Mouse (Mus musculus) forebrain, postnatal 0 days (tissue): Measurements from ENCODE around the gene Lix1l. TPM values are rescaled to one million over a fixed set of nuclear protein-coding genes. Genes with fewer than 3 reads are reported as not detected.

ENCODE experiments used
- ATAC-seq: fragments of 200-750 bp; cut with Nextera tagmentation; 2 replicates; pipeline ENCODE4 v1.8.0; 2017; ENCODE audit warnings: mild to moderate bottlenecking, moderate library complexity
- DNase-seq: peaks from one replicate; pipeline ENCODE4 v3.0.0-alpha.2; 2015
- H3K27ac ChIP-seq: fragments of 300-500 bp; sonication (generic); 2 replicates; pipeline ENCODE4 v1.5.1; 2014; ENCODE audit warnings: low read depth, mild to moderate bottlenecking, antibody characterized with exemption, low read length, moderate library complexity, mixed read lengths
- H3K27me3 ChIP-seq: fragments of 300-500 bp; sonication (generic); 2 replicates; pipeline ENCODE4 v1.6.1; 2014; ENCODE audit warnings: mild to moderate bottlenecking, low read length, mixed read lengths; ENCODE audit not compliant: insufficient read depth
- H3K36me3 ChIP-seq: fragments of 300-500 bp; sonication (generic); 2 replicates; pipeline ENCODE4 v1.6.1; 2014; ENCODE audit warnings: mild to moderate bottlenecking, moderate library complexity; ENCODE audit not compliant: insufficient read depth
- H3K4me1 ChIP-seq: fragments of 300-500 bp; sonication (generic); 2 replicates; pipeline ENCODE4 v1.6.1; 2014; ENCODE audit warnings: antibody characterized with exemption; ENCODE audit not compliant: insufficient read depth
- H3K4me2 ChIP-seq: fragments of 300-500 bp; sonication (generic); 2 replicates; pipeline ENCODE4 v1.6.1; 2014; ENCODE audit warnings: low read depth, mild to moderate bottlenecking, moderate library complexity
- H3K4me3 ChIP-seq: fragments of 300-500 bp; sonication (generic); 2 replicates; pipeline ENCODE4 v1.5.1; 2014; ENCODE audit warnings: low read depth, low read length, mixed read lengths
- H3K9ac ChIP-seq: fragments of 300-500 bp; sonication (generic); 2 replicates; pipeline ENCODE4 v1.6.1; 2014; ENCODE audit warnings: mild to moderate bottlenecking
- H3K9me3 ChIP-seq: fragments of 300-500 bp; sonication (generic); 2 replicates; pipeline ENCODE4 v1.6.1; 2016; ENCODE audit warnings: low read length
- CTCF ChIP-seq: sonication (generic); IDR thresholded peaks from 2 replicates; pipeline ENCODE4 v1.5.1; 2016; ENCODE audit warnings: antibody characterized with exemption, control low read depth, low read depth
- whole genome bisulfite sequencing: fragments of 180-500 bp; shearing (Covaris S2); extraction: QIAGEN DNeasy Blood & Tissue Kit; methylation state at CpG from one replicate; pipeline ENCODE4 v1.1.7; 2014; 5-methylcytosine and 5-hydroxymethylcytosine counted together
- polyA plus RNA-seq: library from polyadenylated mRNA; unstranded; fragments of >200 nt; fragmentation: Nextera tagmentation; extraction: Ambion mirVana; gene quantifications from 2 replicates; pipeline ENCODE4 v1.2.1, GENCODE M21; 2015
- total RNA-seq: library from RNA; depleted of rRNA; stranded (reverse); fragments of >200 nt; gene quantifications from 2 replicates; pipeline ENCODE4 v1.2.3, GENCODE M21; 2014; rRNA removed

Gene Lix1l
- total RNA-seq: 53.5 and 59.9 TPM in 2 replicates
- 3.5 and 3.7 TPM in 2 replicates for polyA plus RNA-seq

DNA sequence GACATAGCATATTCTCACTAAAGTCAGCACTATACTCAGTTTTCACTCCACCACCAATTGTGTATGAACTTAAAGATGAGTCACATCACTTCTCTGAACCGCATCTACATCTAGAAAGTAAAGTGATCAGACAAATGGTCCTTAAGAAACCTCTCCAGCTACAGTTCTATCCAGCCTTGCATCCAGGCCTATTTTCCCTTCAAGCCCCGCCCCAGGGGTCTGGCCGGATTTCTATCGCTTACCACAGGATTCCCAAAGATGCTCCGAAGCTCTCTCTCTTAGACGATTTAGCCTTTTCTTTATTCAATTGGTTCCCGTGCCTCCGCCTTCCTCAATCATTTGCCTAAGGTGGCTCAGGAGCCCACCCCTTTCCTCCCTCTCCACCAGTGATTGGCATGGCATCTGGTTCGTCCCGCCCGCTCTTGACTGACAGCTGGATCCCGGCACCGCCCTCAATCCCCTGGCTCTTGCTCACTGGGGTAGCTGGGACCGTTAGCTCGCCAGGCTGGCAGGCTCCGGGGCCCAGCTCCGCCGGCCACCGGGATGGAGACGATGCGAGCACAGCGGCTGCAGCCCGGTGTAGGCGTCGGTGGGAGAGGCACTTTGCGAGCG lies at the start of gene Lix1l:
Lix1l (plus strand) TSS at position 511 of the 612 bp plus-strand sequence.
- peak; percentile 95 for DNase-seq
- Histone ChIP-seq H3K27me3 (no peaks in the 10 kb centered on the region), H3K4me3 (peak within 1 kb of the TSS; percentile 81), H3K4me2 (peak within 1 kb of the TSS; percentile 70), H3K4me1 (peaks cover 31% of the 10 kb centered on the region), H3K9me3 (no peaks in the 10 kb centered on the region), H3K9ac (peak within 1 kb of the TSS; percentile 81), H3K36me3 (peaks cover 3% of the 10 kb centered on the region; the same call in 1 of the 2 replicates), H3K27ac (peak within 1 kb of the TSS; percentile 92)
- under 1% methylated on average over 27 of the region's 27 CpGs for WGBS
- ATAC-seq: peak; percentile 92
- no peak for TF ChIP-seq CTCF

DNA sequence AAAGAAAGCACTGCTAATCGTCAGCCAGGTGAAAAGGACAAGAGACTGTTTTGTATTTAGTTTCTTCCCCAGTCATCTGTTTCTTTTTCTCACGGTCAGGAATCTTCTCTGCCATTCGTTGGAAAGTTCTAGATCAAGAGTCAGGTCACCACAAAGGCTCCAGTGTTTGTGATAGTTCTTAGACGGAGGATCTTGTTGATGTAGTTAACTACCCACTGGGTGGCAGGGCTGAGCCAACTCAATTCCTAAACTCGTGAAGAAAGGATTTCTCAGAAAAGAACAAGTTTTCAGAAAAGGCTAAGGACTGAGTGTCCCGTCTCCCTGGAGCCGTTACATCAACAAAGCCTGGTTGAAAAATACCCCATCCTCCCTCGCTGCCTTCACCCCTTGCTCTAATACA lies 49.7 kb upstream of the Lix1l start:
- DNase-seq: peak; percentile 74
- Histone ChIP-seq H3K9me3 (no peaks in the 10 kb centered on the region), H3K27ac (no peak overlapping the region; the same call in 1 of the 2 replicates), H3K9ac (no peak overlapping the region), H3K27me3 (no peaks in the 10 kb centered on the region), H3K36me3 (no peaks in the 10 kb centered on the region), H3K4me3 (no peak overlapping the region), H3K4me1 (peaks cover under 1% of the 10 kb centered on the region; the same call in 1 of the 2 replicates), H3K4me2 (no peak overlapping the region)
- TF ChIP-seq CTCF: peak; percentile 72
- peak; percentile 44; the same call in 1 of the 2 replicates for ATAC-seq
- 5% methylated on average over 8 of the region's 8 CpGs for WGBS

GRCm38 (mm10) chr3:96551890-96552289 lies 49.1 kb upstream of the Lix1l start:
- 74% methylated on average over 7 of the region's 7 CpGs for WGBS
- no peak overlapping the region; the same call in 1 of the 2 replicates for H3K27ac ChIP-seq

GRCm38 (mm10) chr3:96553601-96554000 lies 47.3 kb upstream of the Lix1l start:
- H3K27ac ChIP-seq: no peak overlapping the region
- DNase-seq: no peak
- H3K27me3 ChIP-seq: no peaks in the 10 kb centered on the region
- ATAC-seq: no peak
- WGBS: 81% methylated on average over 6 of the region's 6 CpGs
- H3K9ac ChIP-seq: no peak overlapping the region
- H3K36me3 ChIP-seq: no peaks in the 10 kb centered on the region
- H3K4me3 ChIP-seq: no peak overlapping the region
- no peak for TF ChIP-seq CTCF
- H3K4me2 ChIP-seq: no peak overlapping the region
- peaks cover 3% of the 10 kb centered on the region; the same call in 1 of the 2 replicates for H3K4me1 ChIP-seq
- H3K9me3 ChIP-seq: no peaks in the 10 kb centered on the region

More at GRCm38 (mm10) chr3:96551890-96552289, 49.1 kb upstream of the Lix1l start:
- no peak for TF ChIP-seq CTCF
- ATAC-seq: no peak
- Histone ChIP-seq H3K36me3 (no peaks in the 10 kb centered on the region), H3K4me3 (no peak overlapping the region), H3K4me2 (no peak overlapping the region), H3K4me1 (peaks cover 3% of the 10 kb centered on the region; the same call in 1 of the 2 replicates), H3K9me3 (no peaks in the 10 kb centered on the region), H3K9ac (no peak overlapping the region), H3K27me3 (no peaks in the 10 kb centered on the region)
- no peak for DNase-seq

GRCm38 (mm10) chr3:96554251-96554650 lies 46.7 kb upstream of the Lix1l start:
- Histone ChIP-seq H3K36me3 (no peaks in the 10 kb centered on the region), H3K9ac (no peak overlapping the region), H3K9me3 (no peaks in the 10 kb centered on the region), H3K4me2 (no peak overlapping the region), H3K27me3 (no peaks in the 10 kb centered on the region), H3K4me1 (peaks cover 9% of the 10 kb centered on the region; the same call in 1 of the 2 replicates), H3K4me3 (no peak overlapping the region), H3K27ac (no peak overlapping the region)
- no peak for DNase-seq
- WGBS: 83% methylated on average over 6 of the region's 6 CpGs
- no peak for ATAC-seq
- TF ChIP-seq CTCF: no peak

GRCm38 (mm10) chr3:96555041-96555596 lies 45.8 kb upstream of the Lix1l start:
- no peak for ATAC-seq
- TF ChIP-seq CTCF: no peak
- WGBS: 17% methylated on average over 12 of the region's 12 CpGs

More at GRCm38 (mm10) chr3:96555041-96555596, 45.8 kb upstream of the Lix1l start:
- H3K4me3 ChIP-seq: no peak overlapping the region
- no peaks in the 10 kb centered on the region for H3K9me3 ChIP-seq
- no peak overlapping the region for H3K9ac ChIP-seq
- peak; percentile 73 for DNase-seq
- peaks cover 7% of the 10 kb centered on the region for H3K36me3 ChIP-seq
- peak overlapping the region; percentile 45 for H3K27ac ChIP-seq
- H3K27me3 ChIP-seq: no peaks in the 10 kb centered on the region
- H3K4me1 ChIP-seq: peaks cover 18% of the 10 kb centered on the region; the same call in 1 of the 2 replicates
- H3K4me2 ChIP-seq: no peak overlapping the region
